Mouse (Mus musculus): ENCODE results near the gene Akap6.

GRCm38 (mm10) chr12:52895672-52896460 lies 196.7 kb downstream of the Akap6 start:
- TF ChIP-seq POLR2A (IDR thresholded peaks at IDR 0.05; ENCODE audit: borderline replicate concordance, insufficient read depth, low read length) (no peak), CTCF (IDR thresholded peaks at IDR 0.05; ENCODE audit: borderline replicate concordance, insufficient read depth, low read depth, low read length) (peak; percentile 47; the same call in 1 of the 2 replicates)
